Mouse (Mus musculus) MEL-GATA-1-ER (cell line): ENCODE data around the gene Gm21767.
"Not testable (repeated sequence)": the region's sequence is repeated elsewhere in the genome, so short reads cannot be mapped to it uniquely, and the experiment has no call there.

ENCODE experiments used
- DNase-seq: peaks from one replicate; pipeline ENCODE4 v3.0.0-alpha.2; 2012; ENCODE audit warnings: low read depth; ENCODE audit errors: extremely low read depth

Gm21767 gene

GRCm38 (mm10) chrY:13941438-13941837 lies at the start of gene Gm21767:
Gm21767 (plus strand) TSS chrY:13941738.
- DNase-seq, result not testable (repeated sequence)
